Mouse (Mus musculus) midbrain, postnatal 0 days (tissue): ENCODE results near the gene Vmn2r120. TPM values are rescaled to one million over a fixed set of nuclear protein-coding genes. Genes with fewer than 3 reads are reported as not detected.
"Not testable (repeated sequence)": the region's sequence is repeated elsewhere in the genome, so short reads cannot be mapped to it uniquely, and the experiment has no call there.

Experiments used
- ATAC-seq: fragments of 200-750 bp; cut with Nextera tagmentation; 2 replicates; pipeline ENCODE4 v1.8.0; 2017; ENCODE audit warnings: moderate number of reproducible peaks, mild to moderate bottlenecking, moderate TSS enrichment, moderate library complexity; ENCODE audit not compliant: low FRiP score
- DNase-seq: peaks from one replicate; pipeline ENCODE4 v3.0.0-alpha.2; 2015; ENCODE audit warnings: low spot score
- H3K27ac ChIP-seq: fragments of 300-500 bp; sonication (generic); 2 replicates; pipeline ENCODE4 v1.5.1; 2014; ENCODE audit warnings: low read depth, mild to moderate bottlenecking, low read length, mixed read lengths
- H3K27me3 ChIP-seq: fragments of 300-500 bp; sonication (generic); 2 replicates; pipeline ENCODE4 v1.6.1; 2014; ENCODE audit warnings: low read length, control low read depth, mixed read lengths; ENCODE audit not compliant: insufficient read depth
- H3K36me3 ChIP-seq: fragments of 300-500 bp; sonication (generic); 2 replicates; pipeline ENCODE4 v1.6.1; 2014; ENCODE audit warnings: low read length, control low read depth, mixed read lengths; ENCODE audit not compliant: insufficient read depth
- H3K4me1 ChIP-seq: fragments of 300-500 bp; sonication (generic); 2 replicates; pipeline ENCODE4 v1.6.1; 2014; ENCODE audit warnings: mild to moderate bottlenecking, control low read depth, antibody characterized with exemption, low read length, mixed read lengths; ENCODE audit not compliant: insufficient read depth
- H3K4me2 ChIP-seq: fragments of 300-500 bp; sonication (generic); 2 replicates; pipeline ENCODE4 v1.6.1; 2014; ENCODE audit warnings: low read depth, mild to moderate bottlenecking, low read length, mixed read lengths; ENCODE audit not compliant: poor library complexity, severe bottlenecking
- H3K4me3 ChIP-seq: fragments of 300-500 bp; sonication (generic); 2 replicates; pipeline ENCODE4 v1.5.1; 2014; ENCODE audit warnings: low read depth, mild to moderate bottlenecking, low read length, moderate library complexity
- H3K9ac ChIP-seq: fragments of 300-500 bp; sonication (generic); replicated peaks from 2 replicates; pipeline ENCODE4 v1.6.1; 2014; ENCODE audit warnings: mild to moderate bottlenecking, low read length, moderate library complexity, mixed read lengths; ENCODE audit not compliant: poor library complexity, severe bottlenecking
- H3K9me3 ChIP-seq: fragments of 300-500 bp; sonication (generic); 2 replicates; pipeline ENCODE4 v1.6.1; 2016; ENCODE audit warnings: low read length, control low read depth
- CTCF ChIP-seq: IDR thresholded peaks from 2 replicates; pipeline ENCODE4 v1.5.1; 2016; ENCODE audit warnings: antibody characterized with exemption, mild to moderate bottlenecking
- WGBS: fragments of 180-500 bp; shearing (Covaris S2); extraction: QIAGEN DNeasy Blood & Tissue Kit; methylation state at CpG from one replicate; pipeline ENCODE4 v1.1.7; 2014; 5-methylcytosine and 5-hydroxymethylcytosine counted together
- polyA plus RNA-seq: library from polyadenylated mRNA; unstranded; fragments of >200 nt; fragmentation: Nextera tagmentation; extraction: Ambion mirVana; gene quantifications from 2 replicates; pipeline ENCODE4 v1.2.1, GENCODE M21; 2015
- total RNA-seq: library from RNA; depleted of rRNA; stranded (reverse); fragments of >200 nt; gene quantifications from 2 replicates; pipeline ENCODE4 v1.2.3, GENCODE M21; 2014; rRNA removed

Vmn2r120 gene
- not detected in 2 replicates for total RNA-seq
- not detected in 2 replicates for polyA plus RNA-seq

- no peak within 1 kb of the TSS for H3K4me3 ChIP-seq
- no peak for TF ChIP-seq CTCF
- 95% methylated on average over 1 of the region's 1 CpGs for WGBS
- DNase-seq = no peak
- H3K27me3 ChIP-seq = no peaks in the 10 kb centered on the region
- H3K4me1 ChIP-seq = no peaks in the 10 kb centered on the region
- H3K9ac ChIP-seq = no peak within 1 kb of the TSS
- H3K9me3 ChIP-seq = no peaks in the 10 kb centered on the region
- no peak within 1 kb of the TSS for H3K27ac ChIP-seq
- ATAC-seq = no peak
- H3K4me2 ChIP-seq = no peak within 1 kb of the TSS
- no peaks in the 10 kb centered on the region for H3K36me3 ChIP-seq
Measured at GRCm38 (mm10) chr17:57545405-57545804, at the start of gene Vmn2r120. TSS of gene Vmn2r120 (minus strand) at chr17:57545505.

- H3K36me3 ChIP-seq, H3K27me3 ChIP-seq, H3K4me2 ChIP-seq, H3K9ac ChIP-seq, H3K4me3 ChIP-seq, ATAC-seq, H3K27ac ChIP-seq, H3K9me3 ChIP-seq, H3K4me1 ChIP-seq, DNase-seq: not testable (repeated sequence)
- WGBS = 69% methylated on average over 6 of the region's 6 CpGs
Measured at GRCm38 (mm10) chr17:57587273-57587672, 42.0 kb upstream of the Vmn2r120 start.

- ATAC-seq = no peak
- H3K4me2 ChIP-seq = no peak overlapping the region
- H3K36me3 ChIP-seq = no peaks in the 10 kb centered on the region
- DNase-seq = no peak
- H3K9me3 ChIP-seq = 0 out of 2 replicates have a peak, but pooled peaks cover 2% of the 10 kb centered on the region
- H3K4me3 ChIP-seq = no peak overlapping the region
- no peak overlapping the region for H3K9ac ChIP-seq
- TF ChIP-seq CTCF = no peak
- no peak overlapping the region for H3K27ac ChIP-seq
- WGBS = 73% methylated on average over 16 of the region's 16 CpGs
- no peaks in the 10 kb centered on the region for H3K4me1 ChIP-seq
- H3K27me3 ChIP-seq = no peaks in the 10 kb centered on the region
Measured at GRCm38 (mm10) chr17:57574075-57574705, 28.9 kb upstream of the Vmn2r120 start.

Other genes starting within 250 kb of the Vmn2r120 start
- gene Adgre1, start 186.8 kb downstream of the Vmn2r120 start, total RNA-seq = 7.0 and 21.8 TPM in 2 replicates
- gene Adgre1, start 186.8 kb downstream of the Vmn2r120 start, polyA plus RNA-seq = 3.8 and 4.4 TPM in 2 replicates
- not detected in 2 replicates for gene Gm21834, start 196.7 kb upstream of the Vmn2r120 start, total RNA-seq
- not detected in 2 replicates for gene Gm21834, start 196.7 kb upstream of the Vmn2r120 start, polyA plus RNA-seq
- gene Cntnap5c, start 224.1 kb upstream of the Vmn2r120 start, total RNA-seq = 9.6 and 11.0 TPM in 2 replicates
- 2.0 and 2.3 TPM in 2 replicates for gene Cntnap5c, start 224.1 kb upstream of the Vmn2r120 start, polyA plus RNA-seq